Mouse (Mus musculus) hindbrain, embryonic 11.5 days (tissue): Measurements from ENCODE around the gene Tmppe. TPM values are rescaled to one million over a fixed set of nuclear protein-coding genes. Genes with fewer than 3 reads are reported as not detected.
A peak's percentile ranks its signal among the peaks of the same experiment; 100 is the strongest.
"Not testable (repeated sequence)": the region's sequence is repeated elsewhere in the genome, so short reads cannot be mapped to it uniquely, and the experiment has no call there.

ENCODE experiments used
- ATAC-seq: fragments of 200-750 bp; cut with Nextera tagmentation; 2 replicates; pipeline ENCODE4 v1.8.0; 2017; ENCODE audit warnings: mild to moderate bottlenecking, moderate TSS enrichment, moderate library complexity; ENCODE audit not compliant: low FRiP score
- DNase-seq: peaks from one replicate; pipeline ENCODE4 v3.0.0-alpha.2; 2015; ENCODE audit warnings: low spot score
- H3K27ac ChIP-seq: fragments of 300-500 bp; sonication (generic); 2 replicates; pipeline ENCODE4 v1.5.1; 2014; ENCODE audit warnings: mild to moderate bottlenecking, low read depth, low read length
- H3K27me3 ChIP-seq: fragments of 300-500 bp; sonication (generic); 2 replicates; pipeline ENCODE4 v1.6.1; 2014; ENCODE audit warnings: mild to moderate bottlenecking, low read length, moderate library complexity, mixed read lengths; ENCODE audit not compliant: control insufficient read depth, insufficient read depth
- H3K36me3 ChIP-seq: fragments of 300-500 bp; sonication (generic); 2 replicates; pipeline ENCODE4 v1.6.1; 2014; ENCODE audit warnings: mild to moderate bottlenecking, low read length, moderate library complexity, mixed read lengths; ENCODE audit not compliant: control insufficient read depth, insufficient read depth
- H3K4me1 ChIP-seq: fragments of 300-500 bp; sonication (generic); replicated peaks from 2 replicates; pipeline ENCODE4 v1.6.1; 2014; ENCODE audit warnings: low read length, mixed read lengths; ENCODE audit not compliant: control insufficient read depth, insufficient read depth
- H3K4me2 ChIP-seq: fragments of 300-500 bp; sonication (generic); replicated peaks from 2 replicates; pipeline ENCODE4 v1.6.1; 2014; ENCODE audit warnings: mild to moderate bottlenecking, low read depth, low read length
- H3K4me3 ChIP-seq: fragments of 300-500 bp; sonication (generic); 2 replicates; pipeline ENCODE4 v1.5.1; 2014; ENCODE audit warnings: low read depth, low read length
- H3K9ac ChIP-seq: fragments of 300-500 bp; sonication (generic); 2 replicates; pipeline ENCODE4 v1.6.1; 2014; ENCODE audit warnings: low read depth, low read length
- H3K9me3 ChIP-seq: fragments of 300-500 bp; sonication (generic); 2 replicates; pipeline ENCODE4 v1.6.1; 2016; ENCODE audit warnings: low read length; ENCODE audit not compliant: control insufficient read depth
- WGBS: fragments of 180-500 bp; shearing (Covaris S2); extraction: QIAGEN DNeasy Blood & Tissue Kit; methylation state at CpG from one replicate; pipeline ENCODE4 v1.1.7; 2014; 5-methylcytosine and 5-hydroxymethylcytosine counted together
- polyA plus RNA-seq: library from polyadenylated mRNA; unstranded; fragments of >200 nt; fragmentation: Nextera tagmentation; extraction: Ambion mirVana; gene quantifications from 2 replicates; pipeline ENCODE4 v1.2.1, GENCODE M21; 2014

Tmppe gene
- polyA plus RNA-seq = 2.4 and 3.1 TPM in 2 replicates

DNA sequence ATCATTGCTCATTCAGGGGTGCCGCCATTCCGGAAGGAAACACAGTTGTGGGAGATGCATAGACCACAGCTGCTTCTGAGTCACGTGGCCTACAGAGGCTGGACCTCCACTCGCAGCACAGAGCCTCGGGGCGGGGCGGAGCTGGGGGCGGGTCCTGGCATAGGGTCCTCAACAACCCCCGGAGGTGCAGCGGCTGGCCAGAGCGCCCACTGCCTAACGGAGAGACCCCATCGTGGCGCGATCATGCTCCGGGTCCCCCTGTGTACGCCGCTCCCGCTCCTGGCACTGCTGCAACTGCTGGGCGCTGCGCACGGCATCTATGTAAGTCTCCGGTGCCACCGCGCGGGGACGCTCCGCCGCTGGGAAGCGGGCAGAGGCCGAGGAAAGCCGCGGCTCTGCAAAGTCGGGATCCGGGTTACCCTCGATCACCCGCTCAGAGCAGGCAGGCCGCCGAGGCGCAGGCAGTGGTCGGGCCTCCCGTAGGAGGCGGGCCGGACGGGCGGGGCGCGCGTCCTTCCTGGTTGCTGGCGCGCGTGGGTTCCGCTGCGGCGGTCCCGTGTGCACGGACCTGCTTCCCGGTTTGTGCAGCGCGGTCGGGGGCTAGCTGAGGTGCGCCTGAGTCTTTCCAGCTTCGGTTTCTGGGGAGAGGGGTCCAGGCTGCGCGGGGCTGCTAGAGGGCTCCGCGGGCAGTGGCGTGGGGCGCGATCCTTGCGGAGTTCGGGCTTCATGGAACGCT is at the start of gene Tmppe, which contains the start of gene Glb1:
Tmppe (plus strand) TSS at position 157 of the 736 bp plus-strand sequence.
Glb1 (plus strand) TSS at position 128 of the 736 bp plus-strand sequence.
- Histone ChIP-seq H3K9me3 (no peaks in the 10 kb centered on the region), H3K36me3 (0 out of 2 replicates have a peak, but pooled peaks cover 8% of the 10 kb centered on the region), H3K4me2 (peak within 1 kb of the TSS; percentile 79), H3K4me3 (peak within 1 kb of the TSS; percentile 86), H3K4me1 (no peaks in the 10 kb centered on the region), H3K27me3 (no peaks in the 10 kb centered on the region), H3K27ac (peak within 1 kb of the TSS; percentile 80), H3K9ac (peak within 1 kb of the TSS; percentile 70)
- under 1% methylated on average over 58 of the region's 73 CpGs for WGBS
- ATAC-seq (peak; percentile 99), DNase-seq (peak; percentile 92)

DNA sequence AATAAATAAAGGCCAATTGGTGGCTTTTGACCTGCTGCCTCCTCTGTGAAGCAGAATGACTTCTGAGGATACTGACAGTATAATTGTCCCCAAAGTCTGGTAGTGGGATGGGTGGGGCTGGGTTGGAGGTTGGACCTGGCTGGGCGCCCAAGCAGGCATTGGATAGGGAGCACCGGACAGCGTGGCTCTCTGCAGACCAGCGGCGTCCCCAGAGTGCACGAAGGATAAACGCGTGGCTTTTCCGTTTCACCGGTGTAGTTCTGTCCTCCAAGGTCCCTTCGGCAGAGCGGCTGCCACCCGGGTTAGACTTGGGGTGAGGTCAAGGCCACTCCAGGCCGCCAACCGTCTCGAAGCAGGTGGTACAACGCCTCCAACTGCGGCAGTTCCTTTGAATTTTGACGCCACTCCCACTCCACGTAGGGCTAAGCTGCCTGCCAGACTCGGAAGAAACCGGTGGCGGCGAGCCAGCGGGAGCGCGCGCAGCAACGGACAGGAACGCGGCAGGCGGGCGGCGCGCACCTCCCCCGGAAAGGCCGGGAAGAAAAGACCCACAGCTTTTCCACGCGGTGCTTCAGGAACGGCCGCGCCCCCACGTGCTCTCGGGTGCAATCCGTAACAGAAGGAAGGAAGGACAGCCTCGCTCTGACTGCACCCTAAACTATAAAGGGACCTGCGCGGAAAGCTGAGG is 33.0 kb upstream of the Tmppe start:
- 1% methylated on average over 48 of the region's 48 CpGs for WGBS
- no peaks in the 10 kb centered on the region for H3K36me3 ChIP-seq
- H3K4me1 ChIP-seq = no peaks in the 10 kb centered on the region
- peak overlapping the region; percentile 59 for H3K4me2 ChIP-seq
- H3K27me3 ChIP-seq = peaks cover 2% of the 10 kb centered on the region; the same call in 1 of the 2 replicates
- no peaks in the 10 kb centered on the region for H3K9me3 ChIP-seq
- H3K4me3 ChIP-seq = peak overlapping the region; percentile 38
- ATAC-seq (peak; percentile 81), DNase-seq (peak; percentile 71)
- H3K27ac ChIP-seq = no peak overlapping the region
- peak overlapping the region; percentile 44 for H3K9ac ChIP-seq

DNA sequence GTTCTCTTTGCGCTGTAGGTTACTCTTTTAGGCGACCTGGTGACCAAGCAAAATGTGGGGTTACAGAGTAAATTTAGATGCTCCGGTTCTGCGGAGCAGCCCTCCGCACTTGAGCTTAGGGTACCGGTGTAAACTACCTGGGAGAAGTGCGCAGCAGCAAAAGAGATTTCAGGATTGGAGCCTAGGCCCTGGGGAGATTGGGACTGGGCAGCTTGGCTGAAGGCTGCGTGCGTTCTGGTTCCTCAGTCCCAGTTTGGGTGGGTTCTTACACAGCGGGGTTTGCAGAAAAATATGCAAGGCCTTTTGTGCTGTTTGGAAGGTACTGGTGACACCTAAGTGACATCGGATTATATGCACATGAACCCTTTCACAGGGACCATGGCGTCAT is 32.4 kb upstream of the Tmppe start:
- Histone ChIP-seq H3K9ac (peak overlapping the region; percentile 44), H3K4me1 (no peaks in the 10 kb centered on the region), H3K27ac (no peak overlapping the region), H3K9me3 (no peaks in the 10 kb centered on the region), H3K27me3 (peaks cover 2% of the 10 kb centered on the region; the same call in 1 of the 2 replicates), H3K36me3 (no peaks in the 10 kb centered on the region), H3K4me2 (peak overlapping the region; percentile 59), H3K4me3 (peak overlapping the region; percentile 38)
- ATAC-seq (peak; percentile 38; the same call in 1 of the 2 replicates), DNase-seq (no peak)
- 15% methylated on average over 12 of the region's 12 CpGs for WGBS

DNA sequence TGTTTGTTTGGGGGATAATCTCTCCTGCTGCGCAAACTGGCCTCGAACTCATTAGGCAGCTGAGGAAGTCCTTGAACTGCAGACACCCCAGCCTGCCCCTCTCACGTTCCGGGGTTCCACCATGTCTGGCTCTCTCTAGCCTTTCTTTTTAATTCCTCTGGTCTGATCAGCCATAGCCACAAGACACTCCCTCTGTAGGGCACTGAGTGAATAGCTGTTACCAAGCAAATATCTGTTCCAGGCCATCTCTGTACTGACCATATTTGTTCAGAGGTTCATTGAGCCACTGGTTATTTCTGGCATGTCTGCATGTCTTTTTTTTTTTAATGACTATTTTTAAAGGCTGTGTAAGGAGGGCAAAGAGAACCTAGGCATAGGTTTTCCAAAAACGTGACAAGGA is 31.5 kb upstream of the Tmppe start:
- H3K4me3 ChIP-seq, H3K9ac ChIP-seq, H3K9me3 ChIP-seq, H3K4me2 ChIP-seq, H3K4me1 ChIP-seq, H3K27me3 ChIP-seq, H3K36me3 ChIP-seq, DNase-seq, ATAC-seq, H3K27ac ChIP-seq: not testable (repeated sequence)
- 53% methylated on average over 5 of the region's 5 CpGs for WGBS

DNA sequence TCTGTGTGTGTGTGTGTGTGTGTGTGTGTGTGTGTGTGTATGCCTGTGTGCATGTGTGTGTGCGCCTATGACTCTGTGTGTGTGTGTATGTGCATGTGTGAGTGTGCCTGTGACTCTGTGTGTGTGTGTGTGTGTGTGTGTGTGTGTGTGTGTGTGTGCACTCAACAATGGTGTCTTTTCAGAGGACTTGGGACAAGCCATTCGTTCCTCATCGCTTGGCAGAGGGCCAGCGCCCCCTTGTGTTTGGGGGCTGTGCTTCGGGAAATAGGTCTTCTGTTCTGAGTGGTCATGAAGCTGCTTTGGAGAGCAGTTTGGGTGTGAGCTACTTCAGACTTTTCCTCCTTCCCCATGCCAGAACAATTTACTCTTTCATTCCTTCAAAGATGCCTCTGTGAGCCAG is 29.2 kb upstream of the Tmppe start:
- H3K27ac ChIP-seq, H3K4me1 ChIP-seq, ATAC-seq, H3K27me3 ChIP-seq, H3K4me3 ChIP-seq, DNase-seq, H3K9ac ChIP-seq, H3K9me3 ChIP-seq, H3K4me2 ChIP-seq, H3K36me3 ChIP-seq: not testable (repeated sequence)
- 27% methylated on average over 5 of the region's 5 CpGs for WGBS

DNA sequence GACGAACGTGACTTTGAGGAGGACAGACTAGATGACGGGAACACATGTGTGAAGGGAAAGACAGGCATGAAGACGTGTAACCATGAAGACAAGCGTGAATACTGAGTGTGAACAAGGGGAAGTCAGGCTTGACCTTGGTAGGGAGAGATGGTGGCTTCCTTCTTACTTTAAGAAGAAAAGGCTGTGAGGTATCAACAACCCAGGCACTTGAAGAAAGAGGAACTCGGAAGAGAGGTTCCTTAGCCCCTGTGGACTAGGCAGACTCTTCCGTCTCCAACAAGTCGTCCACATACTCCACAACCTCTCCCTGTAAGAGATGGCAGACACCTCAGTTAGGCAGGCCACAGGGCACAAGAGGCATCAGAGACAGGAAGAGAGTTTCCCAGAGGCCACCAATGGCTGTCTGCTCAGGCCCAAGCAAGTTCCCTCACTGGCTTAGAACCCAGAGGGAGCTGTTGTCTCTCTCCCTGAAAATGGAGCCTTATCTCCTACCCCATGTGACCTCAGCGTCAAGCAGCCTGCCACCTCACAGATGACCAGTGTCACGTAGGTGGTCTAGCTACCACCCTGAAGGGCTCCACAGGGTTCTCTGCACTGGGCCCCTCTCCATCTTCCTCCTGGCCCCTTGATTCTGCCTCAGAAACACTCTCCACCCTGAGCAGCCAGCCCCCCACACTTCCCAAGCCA is 25.5 kb upstream of the Tmppe start:
- DNase-seq (no peak), ATAC-seq (no peak)
- Histone ChIP-seq H3K4me1 (no peaks in the 10 kb centered on the region), H3K36me3 (no peaks in the 10 kb centered on the region), H3K9me3 (no peaks in the 10 kb centered on the region), H3K27me3 (no peaks in the 10 kb centered on the region), H3K4me3 (no peak overlapping the region), H3K4me2 (no peak overlapping the region), H3K9ac (no peak overlapping the region), H3K27ac (no peak overlapping the region)
- 90% methylated on average over 10 of the region's 10 CpGs for WGBS

DNA sequence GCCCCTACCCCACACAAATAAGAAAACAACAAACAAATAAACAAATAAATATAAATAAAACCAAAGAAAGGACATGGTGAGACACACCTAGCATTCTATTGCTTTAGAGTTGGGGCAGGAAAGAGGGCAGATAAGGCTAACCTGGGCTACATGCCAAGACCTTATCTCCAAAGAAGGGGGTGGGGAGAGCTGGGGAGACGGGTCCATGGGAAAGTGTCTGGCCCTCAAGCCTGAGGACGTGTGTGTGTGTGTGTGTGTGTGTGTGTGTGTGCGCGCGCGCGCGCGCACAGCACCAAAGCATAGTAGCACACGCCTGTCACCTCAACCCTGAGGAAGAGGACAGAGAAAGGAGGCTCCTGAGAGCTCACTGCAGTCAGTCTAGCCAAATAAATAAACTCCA is 23.7 kb upstream of the Tmppe start:
- no peak overlapping the region for H3K27ac ChIP-seq
- DNase-seq = no peak
- no peaks in the 10 kb centered on the region for H3K4me1 ChIP-seq
- no peak overlapping the region for H3K4me3 ChIP-seq
- no peak for ATAC-seq
- H3K27me3 ChIP-seq = no peaks in the 10 kb centered on the region
- H3K4me2 ChIP-seq = no peak overlapping the region
- 96% methylated on average over 10 of the region's 10 CpGs for WGBS
- no peaks in the 10 kb centered on the region for H3K9me3 ChIP-seq
- no peak overlapping the region for H3K9ac ChIP-seq
- H3K36me3 ChIP-seq = no peaks in the 10 kb centered on the region

DNA sequence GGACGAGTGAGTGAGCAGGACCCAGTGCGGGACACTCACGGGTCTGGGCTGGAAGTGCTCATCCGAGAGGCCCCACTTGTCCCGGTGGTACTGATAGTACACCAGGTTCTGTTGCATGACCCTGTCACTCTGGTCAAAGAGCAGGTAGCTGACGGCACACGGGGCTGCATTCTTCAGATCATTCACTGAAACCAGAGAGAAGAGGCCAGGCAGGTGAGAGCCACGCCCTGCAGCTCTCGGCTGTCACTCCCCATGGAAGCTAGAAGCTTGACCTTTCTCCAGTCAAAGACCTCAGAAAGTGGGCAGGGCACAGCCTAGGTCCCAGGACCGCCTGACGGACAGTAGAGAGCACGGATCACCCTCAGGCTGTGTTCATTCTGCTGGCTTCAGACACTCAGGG is 21.0 kb upstream of the Tmppe start:
- WGBS = 85% methylated on average over 12 of the region's 12 CpGs
- ATAC-seq = no peak
- no peak overlapping the region for H3K9ac ChIP-seq
- no peaks in the 10 kb centered on the region for H3K36me3 ChIP-seq
- no peak overlapping the region for H3K4me2 ChIP-seq
- DNase-seq = no peak
- no peak overlapping the region for H3K4me3 ChIP-seq
- H3K27ac ChIP-seq = no peak overlapping the region
- H3K4me1 ChIP-seq = no peaks in the 10 kb centered on the region
- H3K9me3 ChIP-seq = no peaks in the 10 kb centered on the region
- no peaks in the 10 kb centered on the region for H3K27me3 ChIP-seq
